ENCODE assay signal across 9 mouse cellular contexts in the genomic region with DNA sequence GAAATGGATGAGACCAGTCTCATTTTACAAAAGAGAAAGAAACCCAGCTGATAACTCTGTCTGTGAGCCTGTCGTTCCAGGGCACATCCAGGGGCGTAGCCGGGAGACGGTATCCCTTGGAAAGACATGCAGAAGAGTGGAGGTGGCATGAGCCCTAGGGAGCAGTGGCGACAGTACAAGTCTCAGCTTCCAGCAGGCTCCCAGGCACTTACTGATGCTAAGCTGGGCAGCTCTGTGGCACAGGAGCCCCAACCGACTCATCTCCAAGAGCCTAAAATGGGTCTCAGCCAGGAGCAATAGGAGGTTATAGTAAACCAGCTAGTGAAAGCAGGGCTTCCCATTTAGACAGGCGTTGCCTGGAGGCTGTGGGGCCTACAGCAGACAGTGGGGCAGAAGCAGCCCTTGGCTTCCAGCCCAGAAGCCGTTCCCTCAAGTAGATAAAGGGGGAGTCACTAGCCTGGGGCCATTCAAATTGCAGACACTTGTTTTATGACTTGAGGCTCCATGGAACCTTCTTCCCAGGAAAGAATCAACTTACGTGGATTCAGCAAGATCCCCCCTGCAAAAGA. TPM values are rescaled to one million over a fixed set of nuclear protein-coding genes. Genes with fewer than 3 reads are reported as not detected.
A peak's percentile ranks its signal among the peaks of the same experiment; 100 is the strongest.
DNase-seq lines count a peak whose midpoint lies in the region; ATAC-seq and TF ChIP-seq lines count a peak whose summit lies in the region.
"Had no signal": no experiment of that assay in that cellular context is flagged by ENCODE, and none has a peak within 500 bp of the region (broad histone marks: within the 10 kb centered on the region; RNA-seq: fewer than 3 reads in every experiment).

No protein-coding gene starts in this region.

- no peak overlapping the region for H3K4me2 ChIP-seq in intestine, postnatal 0 days (replicated peaks; ENCODE audit: low read depth)
- H3K4me2 ChIP-seq: embryonic facial prominence, embryonic 13.5 days had no signal

- H3K4me1 ChIP-seq in intestine, postnatal 0 days (replicated peaks; ENCODE audit: control insufficient read depth, insufficient read depth, low read length) = 0 out of 2 replicates have a peak, but pooled peaks cover 7% of the 10 kb centered on the region

- TF ChIP-seq CTCF in intestine, postnatal 0 days (IDR thresholded peaks at IDR 0.05; ENCODE audit: low read depth) = no peak

- no peaks in the 10 kb centered on the region for H3K9me3 ChIP-seq in intestine, postnatal 0 days (ENCODE audit: control insufficient read depth)
- H3K9me3 ChIP-seq: embryonic facial prominence, embryonic 13.5 days had no signal

- WGBS in intestine, postnatal 0 days = 43% methylated on average over 9 of the region's 9 CpGs

- peak; percentile 46; the same call in 1 of the 2 replicates for ATAC-seq in intestine, postnatal 0 days

- H3K27ac ChIP-seq in intestine, postnatal 0 days (ENCODE audit: low read depth, low read length) = no peak overlapping the region
- H3K27ac ChIP-seq: embryonic facial prominence, embryonic 13.5 days had no signal

- H3K27me3 ChIP-seq in intestine, postnatal 0 days (replicated peaks; ENCODE audit: control insufficient read depth, insufficient read depth, low read length) = no peaks in the 10 kb centered on the region
- H3K27me3 ChIP-seq: embryonic facial prominence, embryonic 13.5 days had no signal

- H3K9ac ChIP-seq in intestine, postnatal 0 days (ENCODE audit: low read depth, low read length) = 0 out of 2 replicates have a peak overlapping the region, but pooled peaks have one; percentile 22
- H3K9ac ChIP-seq: embryonic facial prominence, embryonic 13.5 days had no signal

- peaks cover 55% of the 10 kb centered on the region for H3K36me3 ChIP-seq in intestine, postnatal 0 days (ENCODE audit: control insufficient read depth, insufficient read depth)

- DNase-seq in layer of hippocampus, adult 9-11 months = peak; percentile 66
- DNase-seq in layer of hippocampus, postnatal 36 days = no peak
- peak; percentile 78 for DNase-seq in MN1 (ENCODE audit: low spot score)
- peak; percentile 68 for DNase-seq in brain, adult 2 months (ENCODE audit: low read depth, low spot score)
- DNase-seq in testis, postnatal 10 days (ENCODE audit: low spot score) = no peak
- no peak for DNase-seq in thymus, postnatal 4 days
- DNase-seq: kidney, postnatal 25 days had no signal

- no peak overlapping the region for H3K4me3 ChIP-seq in intestine, postnatal 0 days (ENCODE audit: low read depth, low read length)
- H3K4me3 ChIP-seq: embryonic facial prominence, embryonic 13.5 days had no signal

RNA-seq across cellular contexts. Expression of gene Lpin1, which starts 33.0 kb away (rescaled TPM):
- 10 to 100 TPM; 25.1 to 26.3 TPM for total RNA-seq in layer of hippocampus, postnatal 36 days (2021)
- polyA plus RNA-seq in intestine, postnatal 0 days (2015; fragmentation: Nextera tagmentation; extraction: Ambion mirVana) = 3.1 and 3.6 TPM in 2 replicates

Comparison
In these comparisons a context has a peak if more than half of its experiments do, and no peak if none do; other contexts are left out.
1. DNase-seq: peak in layer of hippocampus, adult 9-11 months (single experiment), MN1 (single experiment) and brain, adult 2 months (single experiment); none in layer of hippocampus, postnatal 36 days (0 of 2), testis, postnatal 10 days (single experiment) and thymus, postnatal 4 days (single experiment).